Mouse (Mus musculus) heart, postnatal 0 days (tissue): ENCODE measurements around the gene Tmem56.

Experiments
- CTCF ChIP-seq: IDR thresholded peaks from 2 replicates; pipeline ENCODE4 v1.5.1; 2016; ENCODE audit warnings: antibody characterized with exemption, control low read depth, low read depth
- EP300 ChIP-seq: IDR thresholded peaks from 2 replicates; pipeline ENCODE4 v1.6.1; 2016; ENCODE audit warnings: antibody characterized with exemption, low read depth

DNA sequence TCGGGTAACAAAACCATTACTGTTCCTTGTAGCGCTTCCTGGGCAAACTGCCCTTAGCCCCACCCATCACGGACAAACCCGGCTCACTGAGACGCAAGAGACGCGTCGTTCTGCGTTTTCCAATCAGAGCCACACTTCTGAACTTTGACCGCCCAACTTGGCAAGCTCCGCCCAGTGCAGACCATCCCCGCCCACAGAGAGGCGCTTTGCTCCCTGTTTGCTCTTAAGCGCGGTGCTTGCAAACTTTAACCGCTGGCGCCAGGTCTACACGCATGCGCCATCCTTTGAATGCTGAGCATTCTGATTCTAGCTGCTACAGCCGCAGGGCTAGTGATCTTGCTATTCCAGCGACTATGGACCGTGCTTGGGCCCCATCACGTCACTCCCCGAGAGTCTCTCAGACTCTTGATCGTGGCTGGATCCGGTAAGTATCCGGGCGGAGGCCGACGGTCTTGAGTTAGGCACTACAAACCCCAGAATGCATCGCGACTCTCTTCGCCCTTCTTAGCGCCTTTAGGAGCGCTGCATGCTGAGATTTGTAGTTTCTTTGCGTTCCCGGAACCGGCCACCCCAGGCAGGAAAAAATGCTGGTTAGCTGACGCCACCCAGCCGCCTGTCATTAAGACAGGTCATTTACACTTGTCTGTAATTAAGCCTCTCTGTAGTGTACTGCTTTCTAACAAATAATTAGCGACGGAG is 8.8 kb upstream of the Tmem56 start, which contains the start of gene Alg14:
- TF ChIP-seq CTCF (peak; percentile 38), EP300 (no peak)
